Comparison of ENCODE assay signal across 9 mouse cellular contexts in the genomic region with DNA sequence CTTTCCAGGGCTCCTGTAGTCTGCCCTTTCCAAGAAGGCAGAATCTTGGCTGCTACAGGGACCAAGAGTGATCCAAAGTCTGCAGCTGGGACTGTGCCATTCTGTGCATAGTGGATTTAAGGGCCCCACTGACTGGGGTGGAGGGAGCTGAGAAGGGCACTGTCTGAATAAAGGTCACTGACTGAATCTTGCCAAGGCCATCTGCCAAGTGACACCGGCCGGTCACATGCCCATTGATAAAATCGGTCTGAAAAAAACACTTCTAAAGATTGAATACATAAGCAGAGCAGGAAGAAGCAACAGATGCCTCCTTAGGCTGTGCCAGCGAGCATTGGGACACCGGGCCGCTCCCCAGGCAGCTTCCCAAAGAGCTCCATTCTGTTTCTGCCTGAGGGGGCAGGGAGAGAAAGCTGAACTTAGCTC. TPM values are rescaled to one million over a fixed set of nuclear protein-coding genes. Genes with fewer than 3 reads are reported as not detected.
DNase-seq lines count a peak whose midpoint lies in the region; ATAC-seq and TF ChIP-seq lines count a peak whose summit lies in the region.
"Had no signal": no experiment of that assay in that cellular context is flagged by ENCODE, and none has a peak within 500 bp of the region (broad histone marks: within the 10 kb centered on the region; RNA-seq: fewer than 3 reads in every experiment).

No protein-coding gene starts in this region.

- no peak for TF ChIP-seq CTCF in gastrocnemius, adult 2 months (IDR thresholded peaks at IDR 0.05)

- no peaks in the 10 kb centered on the region for H3K9me3 ChIP-seq in forebrain, embryonic 11.5 days (ENCODE audit: control insufficient read depth, low read length)
- H3K9me3 ChIP-seq in limb, embryonic 10.5 days (replicated peaks): no peaks in the 10 kb centered on the region

- H3K4me3 ChIP-seq in gastrocnemius, adult 2 months: peak overlapping the region; percentile 68
- no peak overlapping the region for H3K4me3 ChIP-seq in forebrain, embryonic 11.5 days (ENCODE audit: low read depth, low read length)
- H3K4me3 ChIP-seq in limb, embryonic 10.5 days: peak overlapping the region; percentile 60

- WGBS in forebrain, embryonic 11.5 days: 35% methylated on average over 6 of the region's 6 CpGs
- whole genome bisulfite sequencing in limb, embryonic 10.5 days: 44% methylated on average over 6 of the region's 6 CpGs

- H3K27ac ChIP-seq in gastrocnemius, adult 2 months: peak overlapping the region; percentile 70
- no peak overlapping the region for H3K27ac ChIP-seq in forebrain, embryonic 11.5 days (ENCODE audit: low read depth, low read length)
- no peak overlapping the region for H3K27ac ChIP-seq in limb, embryonic 10.5 days

- H3K27me3 ChIP-seq in forebrain, embryonic 11.5 days (ENCODE audit: control insufficient read depth, insufficient read depth, low read length): peaks cover 21% of the 10 kb centered on the region
- peaks cover 62% of the 10 kb centered on the region for H3K27me3 ChIP-seq in limb, embryonic 10.5 days (ENCODE audit: low read depth, poor library complexity, severe bottlenecking)

- peaks cover 7% of the 10 kb centered on the region; the same call in 1 of the 2 replicates for H3K4me1 ChIP-seq in forebrain, embryonic 11.5 days (replicated peaks; ENCODE audit: control insufficient read depth, insufficient read depth, low read length)
- H3K4me1 ChIP-seq in limb, embryonic 10.5 days: peaks cover 12% of the 10 kb centered on the region

- peak; percentile 26 for DNase-seq in gastrocnemius, adult 2 months
- no peak for DNase-seq in gastrocnemius, postnatal 4 days (ENCODE audit: low spot score in 2 of 2)
- DNase-seq in Muller cell, postnatal 12 days (ENCODE audit: inconsistent ontology term): peak; percentile 40
- DNase-seq in forebrain, embryonic 11.5 days (ENCODE audit: low spot score): no peak
- no peak for DNase-seq in limb, embryonic 10.5 days (ENCODE audit: low spot score)
- DNase-seq in urinary bladder, postnatal 10 days (ENCODE audit: low spot score): no peak
- DNase-seq in spleen, postnatal 4 days (ENCODE audit: low spot score in 2 of 2): no peak
- no peak for DNase-seq in yolk sac, embryonic 10.5 days (ENCODE audit: low spot score)

- H3K9ac ChIP-seq in forebrain, embryonic 11.5 days (ENCODE audit: low read length): no peak overlapping the region

- H3K36me3 ChIP-seq in forebrain, embryonic 11.5 days (ENCODE audit: control insufficient read depth, insufficient read depth, low read length): no peaks in the 10 kb centered on the region
- H3K36me3 ChIP-seq in limb, embryonic 10.5 days: no peaks in the 10 kb centered on the region

- intact Hi-C loops in gastrocnemius, adult 2 months (cut with DNase I): loop anchor here (5.0 kb wide), 1 partner anchor 66 kb away; no protein-coding TSS in a partner anchor

- H3K4me2 ChIP-seq in forebrain, embryonic 11.5 days (ENCODE audit: low read depth, low read length, severe bottlenecking): peak overlapping the region; percentile 86; the same call in 1 of the 2 replicates

- ATAC-seq in forebrain, embryonic 11.5 days (replicated peaks; ENCODE audit: low FRiP score): no peak

RNA-seq across cellular contexts. Expression of gene Cpxm2, which starts 0.8 kb away (rescaled TPM):
- total RNA-seq in gastrocnemius, adult 2 months (2021): 10 to 100 TPM in 1 of 2 experiments, 1 to 10 TPM in 1; 5.2 to 17.2 TPM
- total RNA-seq in gastrocnemius, postnatal 4 days (2021): 1 to 10 TPM; 5.5 to 5.6 TPM
- 2.9 and 3.7 TPM in 2 replicates for polyA plus RNA-seq in forebrain, embryonic 11.5 days (2014; fragmentation: Nextera tagmentation; extraction: Ambion mirVana)
- 0.11 and 0.49 TPM in 2 replicates for polyA plus RNA-seq in limb, embryonic 10.5 days (2016; fragmentation: Nextera tagmentation; extraction: Ambion mirVana)
- polyA plus RNA-seq: C2C12 had no signal

Comparison
In these comparisons a context has a peak if more than half of its experiments do, and no peak if none do; other contexts are left out.
1. DNase-seq: peak in gastrocnemius, adult 2 months (single experiment) and Muller cell, postnatal 12 days (single experiment); none in gastrocnemius, postnatal 4 days (0 of 2), forebrain, embryonic 11.5 days (single experiment), limb, embryonic 10.5 days (single experiment), urinary bladder, postnatal 10 days (single experiment), spleen, postnatal 4 days (0 of 2) and yolk sac, embryonic 10.5 days (single experiment).